Mouse (Mus musculus) lung, adult 2 months (tissue): ENCODE results near the gene Naa40. TPM values are rescaled to one million over a fixed set of nuclear protein-coding genes. Genes with fewer than 3 reads are reported as not detected.

Source experiments
- DNase-seq: peaks from one replicate; pipeline ENCODE4 v3.0.0; 2022
- H3K4me1 ChIP-seq: fragments of 200-500 bp; 2 replicates; pipeline ENCODE4 v1.6.1; 2011; ENCODE audit warnings: low read length; ENCODE audit not compliant: control insufficient read depth, insufficient read depth
- H3K4me3 ChIP-seq: fragments of 200-500 bp; replicated peaks from 2 replicates; pipeline ENCODE3; 2011; ENCODE audit warnings: low read depth, mild to moderate bottlenecking, control low read depth, low read length; ENCODE audit errors: extremely low read depth
- CTCF ChIP-seq: fragments of 200-500 bp; IDR thresholded peaks from 2 replicates; pipeline ENCODE4 v1.5.1; 2011; ENCODE audit warnings: mild to moderate bottlenecking, low read length, control low read depth; ENCODE audit not compliant: insufficient read depth
- POLR2A ChIP-seq: fragments of 200-500 bp; IDR thresholded peaks from 2 replicates; pipeline ENCODE4 v1.6.1; 2011; ENCODE audit warnings: low read depth, mild to moderate bottlenecking, control low read depth, low read length, borderline replicate concordance; ENCODE audit errors: extremely low read depth
- WGBS: fragments of 180-500 bp; shearing (Covaris S2); methylation state at CpG from one replicate; pipeline ENCODE4 v1.1.7; 2018; 5-methylcytosine and 5-hydroxymethylcytosine counted together
- polyA plus RNA-seq: library from polyadenylated mRNA; depleted of rRNA; stranded (reverse); fragments of >200 nt; gene quantifications from 2 replicates; pipeline ENCODE4 v1.2.3, GENCODE M21; 2012

Naa40 gene
- polyA plus RNA-seq, 1 experiment = 18.5 TPM

- WGBS = under 1% methylated on average over 50 of the region's 50 CpGs
- DNase-seq = peak; percentile 95
- TF ChIP-seq POLR2A (peak; percentile 91; the same call in 1 of the 2 replicates), CTCF (no peak)
- Histone ChIP-seq H3K4me1 (peaks cover 8% of the 10 kb centered on the region; the same call in 1 of the 2 replicates), H3K4me3 (peak within 1 kb of the TSS; percentile 78)
These were observed 23.6 kb downstream of the Naa40 start, which contains the start of gene Cox8a for GRCm38 (mm10) chr19:7217162-7217925. TSS of gene Cox8a (minus strand) at chr19:7217616.

- no peak for TF ChIP-seq POLR2A
- TF ChIP-seq CTCF = no peak
- 42% methylated on average over 5 of the region's 5 CpGs for WGBS
- H3K4me3 ChIP-seq = no peak overlapping the region
- H3K4me1 ChIP-seq = peaks cover 8% of the 10 kb centered on the region; the same call in 1 of the 2 replicates
- DNase-seq = peak; percentile 30
These were observed 26.5 kb downstream of the Naa40 start for GRCm38 (mm10) chr19:7214484-7214883.

GRCm38 (mm10) chr19:7213010-7213409, 28.0 kb downstream of the Naa40 start:
- H3K4me1 ChIP-seq = peaks cover 8% of the 10 kb centered on the region; the same call in 1 of the 2 replicates
- no peak overlapping the region for H3K4me3 ChIP-seq
- DNase-seq = no peak
- TF ChIP-seq POLR2A (no peak), CTCF (no peak)
- 73% methylated on average over 3 of the region's 3 CpGs for WGBS

- TF ChIP-seq POLR2A (no peak), CTCF (no peak)
- no peak overlapping the region for H3K4me3 ChIP-seq
- peaks cover 8% of the 10 kb centered on the region; the same call in 1 of the 2 replicates for H3K4me1 ChIP-seq
- DNase-seq = no peak
- 83% methylated on average over 1 of the region's 1 CpGs for WGBS
These were observed 28.8 kb downstream of the Naa40 start for GRCm38 (mm10) chr19:7212216-7212615.

- H3K4me1 ChIP-seq = peaks cover 11% of the 10 kb centered on the region
- WGBS = 82% methylated on average over 7 of the region's 7 CpGs
- TF ChIP-seq CTCF = no peak
- no peak for TF ChIP-seq POLR2A
- H3K4me3 ChIP-seq = no peak overlapping the region
- no peak for DNase-seq
These were observed 30.9 kb downstream of the Naa40 start for GRCm38 (mm10) chr19:7209907-7210646.

GRCm38 (mm10) chr19:7205753-7206736, 34.9 kb downstream of the Naa40 start, which contains the start of gene Otub1:
TSS of gene Otub1 (minus strand) at chr19:7206316.
- Histone ChIP-seq H3K4me3 (peak within 1 kb of the TSS; percentile 97), H3K4me1 (peaks cover 11% of the 10 kb centered on the region)
- 1% methylated on average over 77 of the region's 79 CpGs for WGBS
- peak; percentile 93 for DNase-seq
- TF ChIP-seq CTCF (no peak), POLR2A (peak; percentile 77; the same call in 1 of the 2 replicates)

- TF ChIP-seq CTCF (no peak), POLR2A (no peak)
- Histone ChIP-seq H3K4me1 (peaks cover 11% of the 10 kb centered on the region), H3K4me3 (peak overlapping the region; percentile 97)
- no peak for DNase-seq
- 14% methylated on average over 7 of the region's 7 CpGs for WGBS
These were observed 35.7 kb downstream of the Naa40 start for GRCm38 (mm10) chr19:7205326-7205725.

GRCm38 (mm10) chr19:7204898-7205297, 36.1 kb downstream of the Naa40 start:
- no peak overlapping the region for H3K4me3 ChIP-seq
- TF ChIP-seq POLR2A (no peak), CTCF (no peak)
- H3K4me1 ChIP-seq = peaks cover 11% of the 10 kb centered on the region
- no peak for DNase-seq
- WGBS = 38% methylated on average over 2 of the region's 2 CpGs
